Mouse (Mus musculus) heart, embryonic 10.5 days (tissue): ENCODE results near the gene Sepsecs. TPM values are rescaled to one million over a fixed set of nuclear protein-coding genes. Genes with fewer than 3 reads are reported as not detected.

Experiments used
- DNase-seq: peaks from one replicate; pipeline ENCODE4 v3.0.0-alpha.2; 2017; ENCODE audit warnings: low spot score
- H3K27ac ChIP-seq: fragments of 300-500 bp; sonication (generic); 2 replicates; pipeline ENCODE4 v1.5.1; 2016; ENCODE audit warnings: mild to moderate bottlenecking
- H3K27me3 ChIP-seq: fragments of 300-500 bp; sonication (generic); 2 replicates; pipeline ENCODE4 v1.6.1; 2016; ENCODE audit warnings: mild to moderate bottlenecking; ENCODE audit not compliant: poor library complexity, insufficient read depth, severe bottlenecking
- H3K36me3 ChIP-seq: fragments of 300-500 bp; sonication (generic); 2 replicates; pipeline ENCODE4 v1.6.1; 2016; ENCODE audit warnings: mild to moderate bottlenecking, moderate library complexity
- H3K4me1 ChIP-seq: fragments of 300-500 bp; sonication (generic); 2 replicates; pipeline ENCODE4 v1.6.1; 2016; ENCODE audit warnings: mild to moderate bottlenecking
- H3K4me3 ChIP-seq: fragments of 300-500 bp; sonication (generic); 2 replicates; pipeline ENCODE4 v1.5.1; 2016; ENCODE audit warnings: mild to moderate bottlenecking, moderate library complexity
- H3K9me3 ChIP-seq: fragments of 300-500 bp; sonication (generic); 2 replicates; pipeline ENCODE4 v1.6.1; 2016; ENCODE audit warnings: mild to moderate bottlenecking, moderate library complexity
- WGBS: fragments of 180-500 bp; shearing (Covaris S2); methylation state at CpG from one replicate; pipeline ENCODE4 v1.1.7; 2016; 5-methylcytosine and 5-hydroxymethylcytosine counted together
- polyA plus RNA-seq: library from polyadenylated mRNA; unstranded; fragments of >200 nt; fragmentation: Nextera tagmentation; extraction: Ambion mirVana; gene quantifications from 2 replicates; pipeline ENCODE4 v1.2.1, GENCODE M21; 2016

Gene Sepsecs
- polyA plus RNA-seq, 1 experiment from 2014 or later: 7.1 TPM

- Histone ChIP-seq H3K27ac (no peak overlapping the region), H3K4me3 (no peak overlapping the region), H3K9me3 (no peaks in the 10 kb centered on the region), H3K4me1 (peaks cover 11% of the 10 kb centered on the region), H3K27me3 (no peaks in the 10 kb centered on the region), H3K36me3 (peaks cover 8% of the 10 kb centered on the region)
- no peak for DNase-seq
- WGBS: 75% methylated on average over 6 of the region's 6 CpGs
These were observed 32.6 kb downstream of the Sepsecs start for GRCm38 (mm10) chr5:52636923-52637322.

- H3K9me3 ChIP-seq: no peaks in the 10 kb centered on the region
- H3K4me3 ChIP-seq: no peak overlapping the region
- 51% methylated on average over 11 of the region's 11 CpGs for WGBS
- no peaks in the 10 kb centered on the region for H3K27me3 ChIP-seq
- H3K36me3 ChIP-seq: peaks cover 1% of the 10 kb centered on the region; the same call in 1 of the 2 replicates
- DNase-seq: no peak
- peaks cover 11% of the 10 kb centered on the region for H3K4me1 ChIP-seq
- no peak overlapping the region for H3K27ac ChIP-seq
These were observed 33.3 kb downstream of the Sepsecs start for GRCm38 (mm10) chr5:52636025-52636755.

DNA sequence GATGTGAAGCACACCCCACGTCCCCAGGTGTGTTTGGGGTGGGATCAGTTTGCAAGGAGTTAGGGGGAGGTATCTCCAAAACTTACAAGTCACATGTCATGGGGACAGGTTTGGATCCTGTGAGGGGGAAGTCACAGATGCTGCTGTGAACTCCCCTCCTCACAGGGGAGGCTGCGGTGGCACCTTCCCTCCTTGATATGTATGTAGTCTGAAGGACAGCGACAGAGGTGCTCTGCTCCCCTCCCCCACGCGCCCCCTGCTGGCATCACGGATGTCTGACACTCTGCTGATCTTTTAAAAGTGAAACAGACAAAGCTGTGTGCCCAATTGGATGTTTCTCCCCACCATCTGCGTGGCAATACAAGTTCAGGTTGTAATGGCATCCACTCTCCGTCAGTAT lies 35.5 kb downstream of the Sepsecs start:
- peak; percentile 80 for DNase-seq
- Histone ChIP-seq H3K27me3 (no peaks in the 10 kb centered on the region), H3K27ac (no peak overlapping the region), H3K9me3 (no peaks in the 10 kb centered on the region), H3K4me3 (no peak overlapping the region), H3K36me3 (no peaks in the 10 kb centered on the region), H3K4me1 (peaks cover 11% of the 10 kb centered on the region)
- 21% methylated on average over 8 of the region's 8 CpGs for WGBS

DNA sequence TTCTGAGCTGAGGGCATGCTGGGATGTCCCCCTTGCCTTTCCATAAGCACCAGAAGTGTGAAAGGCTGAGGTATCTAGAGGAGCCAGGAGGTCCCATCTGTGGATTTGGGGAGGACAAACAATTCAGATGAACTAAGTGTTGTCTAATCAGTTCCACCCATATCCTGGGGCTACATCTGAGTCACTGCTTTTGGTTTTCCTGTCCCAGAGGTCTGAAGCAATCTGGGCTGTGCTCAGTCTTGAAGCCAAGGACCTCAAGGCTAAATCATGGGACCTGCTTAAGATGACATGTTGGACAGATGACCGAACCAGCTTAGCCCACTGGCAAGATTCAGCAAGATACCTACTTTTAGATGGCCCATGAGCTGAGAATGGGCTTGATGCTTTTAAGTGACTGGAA lies 39.0 kb downstream of the Sepsecs start:
- no peaks in the 10 kb centered on the region for H3K27me3 ChIP-seq
- no peaks in the 10 kb centered on the region for H3K36me3 ChIP-seq
- H3K9me3 ChIP-seq: no peaks in the 10 kb centered on the region
- WGBS: 87% methylated on average over 1 of the region's 1 CpGs
- H3K27ac ChIP-seq: no peak overlapping the region
- peaks cover 14% of the 10 kb centered on the region for H3K4me1 ChIP-seq
- no peak for DNase-seq
- no peak overlapping the region for H3K4me3 ChIP-seq

DNA sequence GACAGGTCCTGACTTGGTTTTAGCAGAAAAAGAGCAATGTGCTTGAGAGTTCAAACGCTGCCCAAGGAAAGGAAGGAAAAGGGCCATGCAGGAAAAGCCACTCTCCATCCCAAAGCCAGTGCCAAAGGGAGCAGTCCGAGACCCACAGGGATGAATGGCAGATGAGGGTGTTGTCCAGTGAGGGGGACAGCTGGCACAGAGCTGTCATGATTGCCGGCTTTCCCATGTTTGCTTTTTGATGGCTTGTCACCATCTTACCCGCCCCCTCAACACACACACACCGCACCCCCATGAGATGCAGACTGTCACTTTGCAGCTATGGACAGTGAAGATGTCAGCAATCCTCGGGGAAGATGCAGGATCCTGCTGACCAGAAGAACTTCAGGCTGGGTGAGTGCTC lies 40.3 kb downstream of the Sepsecs start:
- Histone ChIP-seq H3K27ac (no peak overlapping the region), H3K36me3 (no peaks in the 10 kb centered on the region), H3K4me3 (no peak overlapping the region), H3K4me1 (peaks cover 13% of the 10 kb centered on the region), H3K27me3 (no peaks in the 10 kb centered on the region), H3K9me3 (no peaks in the 10 kb centered on the region)
- 70% methylated on average over 6 of the region's 6 CpGs for WGBS
- DNase-seq: peak; percentile 71

GRCm38 (mm10) chr5:52628783-52629182 lies 40.7 kb downstream of the Sepsecs start:
- Histone ChIP-seq H3K4me3 (no peak overlapping the region), H3K9me3 (no peaks in the 10 kb centered on the region), H3K27me3 (no peaks in the 10 kb centered on the region), H3K27ac (0 out of 2 replicates have a peak overlapping the region, but pooled peaks have one; percentile 56), H3K4me1 (peaks cover 10% of the 10 kb centered on the region), H3K36me3 (no peaks in the 10 kb centered on the region)
- no peak for DNase-seq
- WGBS: 73% methylated on average over 3 of the region's 3 CpGs

GRCm38 (mm10) chr5:52627713-52628112 lies 41.8 kb downstream of the Sepsecs start:
- WGBS: 78% methylated on average over 8 of the region's 8 CpGs
- no peak for DNase-seq
- Histone ChIP-seq H3K9me3 (no peaks in the 10 kb centered on the region), H3K36me3 (no peaks in the 10 kb centered on the region), H3K4me1 (peaks cover 8% of the 10 kb centered on the region), H3K27ac (no peak overlapping the region), H3K4me3 (no peak overlapping the region), H3K27me3 (no peaks in the 10 kb centered on the region)

GRCm38 (mm10) chr5:52626092-52626491 lies 43.4 kb downstream of the Sepsecs start:
- WGBS: 59% methylated on average over 8 of the region's 8 CpGs
- Histone ChIP-seq H3K4me1 (peaks cover 8% of the 10 kb centered on the region), H3K4me3 (peak overlapping the region; percentile 9; the same call in 1 of the 2 replicates)

GRCm38 (mm10) chr5:52624956-52625355 lies 44.6 kb downstream of the Sepsecs start:
- 95% methylated on average over 1 of the region's 1 CpGs for WGBS
- Histone ChIP-seq H3K36me3 (no peaks in the 10 kb centered on the region), H3K9me3 (no peaks in the 10 kb centered on the region), H3K27me3 (no peaks in the 10 kb centered on the region), H3K4me3 (no peak overlapping the region), H3K27ac (no peak overlapping the region), H3K4me1 (peaks cover 8% of the 10 kb centered on the region)
- no peak for DNase-seq

More at GRCm38 (mm10) chr5:52626092-52626491, 43.4 kb downstream of the Sepsecs start:
- no peaks in the 10 kb centered on the region for H3K36me3 ChIP-seq
- H3K9me3 ChIP-seq: no peaks in the 10 kb centered on the region
- DNase-seq: no peak
- no peaks in the 10 kb centered on the region for H3K27me3 ChIP-seq
- H3K27ac ChIP-seq: peak overlapping the region; percentile 76

DNA sequence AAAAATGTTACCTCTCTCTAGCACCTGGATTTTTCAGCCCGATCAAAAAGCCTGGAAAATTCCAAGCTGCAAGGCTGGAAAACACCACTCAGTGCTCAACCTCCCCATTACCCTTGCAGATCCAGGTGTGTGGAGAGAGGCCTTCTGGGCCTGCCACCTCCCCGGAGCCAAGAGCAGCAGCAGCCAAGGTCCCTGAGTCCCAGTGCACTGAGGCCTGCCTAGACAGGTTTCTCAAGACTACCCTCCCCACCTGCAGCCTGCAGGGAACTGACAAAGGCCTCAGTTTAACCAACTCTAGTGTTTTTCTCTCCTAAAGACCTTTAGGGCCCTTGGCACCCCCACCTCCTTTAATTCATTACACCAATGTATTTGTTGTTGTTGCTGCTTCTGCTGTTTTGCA lies 46.4 kb downstream of the Sepsecs start:
- Histone ChIP-seq H3K27me3 (no peaks in the 10 kb centered on the region), H3K27ac (no peak overlapping the region), H3K9me3 (no peaks in the 10 kb centered on the region), H3K36me3 (no peaks in the 10 kb centered on the region), H3K4me1 (peaks cover 20% of the 10 kb centered on the region), H3K4me3 (no peak overlapping the region)
- WGBS: 79% methylated on average over 2 of the region's 2 CpGs
- no peak for DNase-seq

DNA sequence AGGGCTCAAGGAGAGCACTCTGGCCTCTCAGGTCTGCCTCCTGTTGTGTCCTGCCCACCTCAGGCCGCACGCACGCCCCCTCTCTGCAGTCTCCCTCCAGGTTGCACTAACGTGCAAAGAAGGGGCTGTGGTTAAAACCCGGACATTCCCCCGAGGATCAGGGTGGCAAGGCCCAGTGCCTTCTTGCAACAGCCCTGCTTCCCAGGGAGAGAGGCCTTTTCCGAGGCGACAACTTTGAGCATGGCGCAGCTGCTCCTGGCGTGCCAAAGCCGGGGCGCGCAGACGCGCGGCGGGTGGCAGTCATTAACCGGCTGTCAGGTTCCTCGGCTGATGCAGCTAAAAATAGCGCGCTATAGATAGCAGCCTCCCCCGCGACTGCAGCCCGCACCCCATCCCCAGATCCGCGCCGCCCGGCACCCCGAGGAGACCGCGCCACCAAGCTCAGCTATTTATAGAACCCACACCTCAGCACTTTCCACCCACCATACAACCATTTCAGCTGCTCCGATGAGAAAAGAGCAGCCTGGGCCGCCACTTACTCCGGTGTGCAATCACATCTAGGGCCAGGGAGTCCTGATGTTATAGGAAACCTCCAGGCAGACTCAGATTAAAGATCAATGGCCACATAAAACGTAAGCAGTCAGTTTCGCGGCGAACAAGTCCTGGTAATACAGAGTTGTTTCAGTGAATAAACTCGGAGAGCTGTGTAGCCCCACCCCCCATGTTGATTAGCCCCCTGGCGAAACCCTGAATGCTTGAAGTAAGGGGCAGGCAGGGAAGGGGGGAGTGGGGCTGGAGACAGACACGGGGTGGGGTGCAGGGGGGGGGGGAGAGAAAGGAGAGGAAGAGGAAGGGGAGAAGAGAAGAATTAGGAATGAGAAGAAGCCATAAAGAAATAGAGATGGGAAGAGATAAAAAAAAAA lies 50.9 kb downstream of the Sepsecs start:
- H3K27me3 ChIP-seq: no peaks in the 10 kb centered on the region
- H3K27ac ChIP-seq: peak overlapping the region; percentile 86
- H3K9me3 ChIP-seq: no peaks in the 10 kb centered on the region
- H3K36me3 ChIP-seq: no peaks in the 10 kb centered on the region
- H3K4me1 ChIP-seq: peaks cover 46% of the 10 kb centered on the region
- peak; percentile 91 for DNase-seq
- WGBS: 1% methylated on average over 41 of the region's 41 CpGs
- peak overlapping the region; percentile 51 for H3K4me3 ChIP-seq

- 23% methylated on average over 9 of the region's 9 CpGs for WGBS
- no peaks in the 10 kb centered on the region for H3K9me3 ChIP-seq
- H3K4me3 ChIP-seq: peak overlapping the region; percentile 51
- H3K27ac ChIP-seq: peak overlapping the region; percentile 86
- H3K4me1 ChIP-seq: peaks cover 46% of the 10 kb centered on the region
- H3K27me3 ChIP-seq: no peaks in the 10 kb centered on the region
- H3K36me3 ChIP-seq: no peaks in the 10 kb centered on the region
- no peak for DNase-seq
These were observed 51.7 kb downstream of the Sepsecs start for GRCm38 (mm10) chr5:52617711-52618347.

GRCm38 (mm10) chr5:52616549-52616948 lies 53.0 kb downstream of the Sepsecs start:
- peaks cover 46% of the 10 kb centered on the region for H3K4me1 ChIP-seq
- H3K27ac ChIP-seq: peak overlapping the region; percentile 75
- no peaks in the 10 kb centered on the region for H3K27me3 ChIP-seq
- WGBS: 3% methylated on average over 2 of the region's 2 CpGs
- H3K9me3 ChIP-seq: no peaks in the 10 kb centered on the region
- H3K36me3 ChIP-seq: no peaks in the 10 kb centered on the region
- H3K4me3 ChIP-seq: no peak overlapping the region
- DNase-seq: no peak
